Mouse (Mus musculus) fat pad, adult 2 months (tissue): Measurements from ENCODE around the gene Ankrd39.

ENCODE experiments used
- DNase-seq: peaks from one replicate; pipeline ENCODE4 v3.0.0-alpha.2; 2011; ENCODE audit warnings: low read depth, low spot score; ENCODE audit errors: extremely low read depth

Ankrd39 gene

DNA sequence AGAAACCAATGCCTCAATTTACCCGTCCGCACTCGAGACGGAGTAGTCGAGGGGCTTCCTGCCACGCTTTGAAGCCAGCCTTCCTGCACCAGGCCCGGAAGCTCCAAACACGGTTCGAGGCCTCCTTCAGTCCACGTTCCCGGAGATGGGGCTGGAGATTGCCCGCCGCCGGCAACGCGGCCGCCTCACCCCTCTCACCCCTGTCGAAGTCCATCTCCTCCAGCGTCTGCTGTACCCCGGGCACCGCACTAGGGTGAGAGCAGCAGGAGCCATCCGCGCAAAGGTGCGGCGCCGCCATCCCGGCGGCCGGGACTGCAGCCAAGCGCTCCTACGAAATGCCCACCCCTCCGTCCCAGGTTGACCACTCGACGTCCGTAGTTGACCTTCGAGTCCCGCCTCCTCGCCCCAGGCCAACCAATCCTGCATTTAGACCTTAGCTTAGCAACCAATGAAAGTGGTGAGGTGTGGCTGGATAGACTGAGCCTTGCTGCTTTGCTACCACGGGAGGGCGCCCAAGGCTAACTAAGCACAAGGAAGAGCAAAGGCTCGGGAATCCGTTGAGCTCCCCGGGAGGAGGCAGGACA is at the start of gene Ankrd39:
Gene Ankrd39 (minus strand): TSS at position 558 of the 584 bp plus-strand sequence.
- peak; percentile 93 for DNase-seq

DNA sequence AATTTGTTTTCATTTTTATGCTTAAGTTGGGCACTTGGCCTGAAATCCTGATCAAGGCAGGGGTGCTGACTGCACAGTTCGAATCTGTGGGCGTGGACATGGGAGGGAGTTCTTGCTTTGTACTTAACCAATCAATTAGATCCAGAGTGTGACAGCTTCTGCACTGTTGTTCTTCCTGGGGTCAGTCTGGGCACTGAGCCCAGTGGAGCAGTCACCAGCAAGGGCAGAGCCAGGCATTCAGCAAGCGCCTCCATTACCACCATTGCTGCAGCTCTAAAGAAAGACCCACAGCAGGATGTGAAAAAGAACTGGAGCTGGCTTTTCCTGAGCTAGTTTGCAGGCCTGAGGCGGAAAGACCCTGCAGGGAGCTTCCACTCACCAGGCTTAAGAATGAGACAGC is 48.9 kb upstream of the Ankrd39 start:
- no peak for DNase-seq

GRCm38 (mm10) chr1:36595167-36595931 is 48.1 kb upstream of the Ankrd39 start:
- DNase-seq, result no peak

DNA sequence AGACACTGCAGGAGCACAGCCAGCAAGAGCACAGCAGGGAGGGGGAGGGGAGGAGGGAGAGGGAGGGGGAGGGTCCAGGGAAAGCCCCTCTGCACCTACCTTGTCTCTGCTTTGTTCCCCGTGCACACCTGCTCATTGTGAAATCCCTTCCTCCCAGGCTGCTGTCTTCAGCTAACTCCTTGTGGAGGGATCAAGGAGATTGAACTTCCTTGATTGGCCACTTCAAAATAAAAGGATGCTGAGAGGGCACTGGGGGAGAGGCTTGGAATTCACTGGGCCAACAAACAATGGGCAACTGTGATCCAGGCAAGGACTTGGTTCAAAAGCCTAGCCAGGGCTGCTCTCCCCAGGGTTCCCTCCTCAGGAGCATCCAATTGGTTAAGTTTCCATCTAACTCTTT is 45.9 kb upstream of the Ankrd39 start:
- DNase-seq, result no peak

- DNase-seq, result no peak
These were observed 44.2 kb upstream of the Ankrd39 start for GRCm38 (mm10) chr1:36591408-36591807.

- no peak for DNase-seq
These were observed 43.4 kb upstream of the Ankrd39 start for GRCm38 (mm10) chr1:36590664-36591063.

- no peak for DNase-seq
These were observed 42.2 kb upstream of the Ankrd39 start for GRCm38 (mm10) chr1:36589486-36589885.

GRCm38 (mm10) chr1:36588476-36589450 is 41.5 kb upstream of the Ankrd39 start:
- no peak for DNase-seq

DNA sequence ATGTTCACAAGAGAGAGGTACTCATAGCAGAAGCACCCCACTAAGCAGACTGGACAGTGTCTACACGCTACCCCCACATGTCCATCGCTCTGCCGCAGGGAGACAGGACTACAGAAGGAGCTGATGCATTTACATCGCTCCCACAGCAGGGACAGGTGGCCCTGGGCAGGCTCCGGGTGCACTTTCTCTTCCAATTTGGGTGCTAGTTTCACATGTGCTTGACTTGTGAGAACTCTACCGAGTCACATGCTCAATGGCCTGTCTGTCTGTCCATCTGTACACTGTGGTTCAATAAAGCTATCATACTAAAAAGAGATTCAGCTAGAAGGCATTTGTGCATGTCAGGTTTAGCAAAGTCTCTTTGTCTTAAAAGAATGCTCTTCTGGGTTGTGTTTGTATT is 40.6 kb upstream of the Ankrd39 start:
- no peak for DNase-seq

DNA sequence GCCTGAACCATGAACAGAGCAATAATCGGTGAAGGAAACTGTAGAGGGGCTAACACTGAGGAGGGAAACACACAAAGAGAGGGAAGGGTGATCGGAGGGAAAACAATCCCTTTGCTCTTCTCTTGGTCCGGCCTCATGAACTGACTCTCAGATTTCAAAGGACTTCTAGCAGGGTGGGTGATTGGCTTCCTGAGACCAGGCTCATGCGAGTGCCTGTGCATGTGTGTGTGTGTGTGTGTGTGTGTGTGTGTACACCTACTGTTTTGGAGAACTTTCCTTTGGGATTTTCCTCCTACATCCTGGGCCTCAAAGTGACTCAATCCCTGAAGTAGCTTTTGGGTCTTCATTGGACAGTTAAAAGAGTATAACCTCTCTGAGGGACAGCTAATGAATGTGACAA is 39.0 kb upstream of the Ankrd39 start:
- DNase-seq, result no peak

DNA sequence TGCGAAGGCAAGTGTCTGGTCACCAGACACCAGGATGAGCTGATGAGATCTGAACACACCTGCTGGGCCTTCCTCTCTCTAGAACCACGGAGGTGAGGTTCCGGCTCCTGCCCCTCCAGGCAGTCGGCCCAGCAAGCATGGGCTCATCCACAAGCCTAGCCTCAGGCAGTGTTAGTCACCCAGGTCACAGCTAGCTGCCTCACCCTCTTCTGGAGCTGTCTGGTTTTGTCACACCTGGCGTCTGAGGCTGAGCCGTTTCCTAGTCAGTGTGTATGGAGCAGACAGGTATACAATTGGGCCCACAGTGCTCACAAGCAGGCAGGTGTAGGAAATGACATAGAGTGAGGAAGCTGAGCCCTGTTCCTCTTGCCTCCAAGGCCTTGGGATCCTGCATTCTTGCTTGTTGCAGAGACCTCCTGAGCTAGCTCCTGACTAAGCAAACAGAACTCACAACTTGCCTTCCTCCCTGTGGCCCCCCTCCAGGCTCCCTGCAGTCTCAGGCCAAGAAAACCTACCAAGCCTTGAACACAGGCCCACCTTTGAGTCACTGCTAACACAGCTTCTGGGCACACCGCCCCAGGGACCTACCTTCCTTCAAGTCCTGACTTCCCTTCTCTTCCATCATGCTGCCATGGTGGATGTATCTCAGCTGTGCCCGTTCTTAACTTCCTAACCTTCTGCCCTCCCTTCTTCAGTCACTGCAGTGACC is 36.3 kb upstream of the Ankrd39 start:
- no peak for DNase-seq

DNA sequence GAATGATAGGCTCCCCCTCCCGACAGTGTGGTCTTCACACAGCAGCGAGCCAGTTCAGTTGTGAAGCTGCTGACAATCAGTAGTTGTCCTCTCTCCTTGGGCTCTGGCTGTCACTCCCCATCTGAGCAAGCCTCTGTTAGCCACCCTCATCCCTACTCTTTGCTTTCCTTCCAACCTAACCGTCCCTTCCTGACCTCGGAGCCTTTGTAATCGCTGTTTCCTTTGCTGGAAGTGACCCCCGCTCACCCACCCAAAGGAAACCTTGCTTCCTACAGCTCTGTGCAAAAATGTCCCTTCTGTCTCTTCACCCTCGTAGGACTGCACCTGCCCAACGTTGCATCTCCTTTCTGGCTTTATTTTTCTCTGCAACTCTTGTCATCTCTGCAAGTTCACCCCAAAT is 35.0 kb upstream of the Ankrd39 start:
- DNase-seq, result no peak

DNA sequence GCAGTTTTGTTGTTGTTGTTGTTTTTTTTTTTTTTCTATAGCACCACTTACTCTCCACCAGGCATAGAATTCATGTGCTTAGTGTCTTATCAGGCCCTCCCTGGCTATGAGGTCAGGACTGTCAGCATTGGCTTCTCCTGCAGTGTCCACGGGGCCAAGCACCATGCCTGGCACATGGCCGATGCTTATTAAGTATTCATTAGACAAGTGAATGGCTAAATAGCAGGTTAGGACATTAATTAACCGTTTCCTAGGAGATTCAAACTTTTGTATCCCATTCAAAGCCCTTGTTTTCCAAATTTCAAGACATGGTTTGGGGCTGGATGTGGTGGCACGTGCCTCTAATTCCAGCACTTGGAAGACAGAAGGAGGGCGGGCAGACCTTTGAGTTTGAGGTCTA is 34.0 kb upstream of the Ankrd39 start:
- no peak for DNase-seq

- DNase-seq, result no peak
These were observed 33.4 kb upstream of the Ankrd39 start for GRCm38 (mm10) chr1:36580384-36581207.

DNA sequence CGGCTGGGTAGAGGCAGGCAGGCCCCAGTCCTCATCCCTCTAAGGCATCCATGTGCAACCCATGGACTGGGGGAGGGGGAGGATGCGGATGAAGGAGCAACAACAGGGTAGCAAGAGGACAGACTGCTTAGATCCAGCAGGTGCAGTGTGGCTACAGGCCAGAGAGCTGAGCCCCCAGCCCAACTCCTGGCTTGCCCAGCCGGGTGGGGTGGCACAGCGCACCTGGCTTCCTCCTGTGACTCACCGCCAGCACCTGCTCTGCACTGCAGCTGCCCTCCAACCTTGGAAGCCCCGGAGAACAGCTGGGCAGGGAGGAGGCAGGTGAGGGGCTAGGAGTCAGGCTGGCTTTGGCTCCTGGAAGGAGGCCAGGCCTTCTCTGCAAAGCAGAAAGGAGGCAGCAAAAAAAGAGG is 32.7 kb upstream of the Ankrd39 start:
- no peak for DNase-seq

GRCm38 (mm10) chr1:36576991-36577675 is 29.9 kb upstream of the Ankrd39 start:
- no peak for DNase-seq

DNA sequence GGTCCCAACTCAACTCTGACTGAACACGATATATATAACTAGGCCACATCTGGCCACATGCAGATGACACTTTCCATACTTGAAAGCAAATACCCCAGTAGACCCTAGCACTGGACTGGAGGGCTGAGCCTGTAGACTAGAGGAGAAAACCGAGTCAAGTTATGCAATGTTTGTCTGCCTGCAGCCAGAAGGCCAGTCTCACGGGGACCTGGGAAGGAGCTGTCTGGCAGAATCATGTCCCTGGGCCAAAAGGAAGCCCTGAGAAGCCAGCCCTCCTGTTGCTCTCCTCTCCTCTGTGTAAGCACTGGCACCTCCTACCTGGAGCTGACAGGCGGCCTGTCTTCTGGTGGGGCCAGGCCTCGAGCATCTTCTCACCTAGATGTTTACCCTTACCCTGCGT is 28.1 kb upstream of the Ankrd39 start:
- DNase-seq, result no peak

- DNase-seq, result peak; percentile 83
These were observed 27.1 kb upstream of the Ankrd39 start for GRCm38 (mm10) chr1:36574196-36574955.

DNA sequence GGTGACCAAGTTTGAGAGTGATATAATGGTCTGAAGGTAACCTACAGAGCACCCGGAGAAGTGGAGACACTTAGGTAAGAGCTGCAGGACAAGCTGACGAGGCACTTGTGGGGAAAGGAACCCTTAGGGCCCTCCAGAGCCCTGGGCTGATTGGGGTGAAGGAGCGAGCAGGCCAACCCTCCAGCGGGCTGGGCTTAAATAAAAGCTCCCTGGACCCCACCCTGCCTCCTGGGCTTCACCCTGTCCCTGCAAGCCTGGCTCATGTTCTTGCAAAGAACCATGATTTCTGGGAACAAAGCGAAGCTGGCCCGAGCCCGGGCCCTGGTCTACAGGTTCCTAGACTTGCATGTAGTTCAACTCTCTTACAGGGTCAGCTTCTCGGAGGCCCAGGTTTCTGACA is 26.3 kb upstream of the Ankrd39 start:
- DNase-seq, result no peak
